Mouse (Mus musculus) MEL (cell line): ENCODE measurements at regions not wholly inside any gene's neighbourhood (a gene's known extent, or its start where the extent isn't known, plus 50 kb on each side); places are given as distances from the start of the nearest gene placed in this dataset.

Experiments
- DNase-seq: peaks from one replicate; pipeline ENCODE4 v3.0.0; 2011; ENCODE audit warnings: low read depth, low spot score
- H3K27ac ChIP-seq: 2 replicates; pipeline ENCODE4 v1.5.1; 2012; ENCODE audit warnings: low read depth, mild to moderate bottlenecking, control low read depth, low read length, moderate library complexity; ENCODE audit not compliant: control insufficient read depth
- H3K27me3 ChIP-seq, 2 experiments: fragments of 150-350 bp in 1 of 2; sonication (generic) in 1 of 2; 2 replicates each; pipeline ENCODE4 v1.6.1; 2012; ENCODE audit warnings: low read length in 2 of 2, mild to moderate bottlenecking in 2 of 2, improper control_type of control experiment in 1 of 2, moderate library complexity in 1 of 2; ENCODE audit not compliant: insufficient read depth in 2 of 2, control insufficient read depth in 1 of 2
- H3K36me3 ChIP-seq, 2 experiments: 2 replicates each; pipeline ENCODE4 v1.6.1; 2012 to 2014; ENCODE audit warnings: low read length in 2 of 2, improper control_type of control experiment in 1 of 2, inconsistent platforms in 1 of 2, mild to moderate bottlenecking in 1 of 2; ENCODE audit not compliant: insufficient read depth in 2 of 2, control insufficient read depth in 1 of 2
- H3K4me1 ChIP-seq, 2 experiments: fragments of 150-350 bp in 1 of 2; sonication (generic) in 1 of 2; 2 replicates each; pipeline ENCODE4 v1.6.1; 2012; ENCODE audit warnings: low read length in 2 of 2, improper control_type of control experiment in 1 of 2, mild to moderate bottlenecking in 1 of 2; ENCODE audit not compliant: insufficient read depth in 2 of 2, control insufficient read depth in 1 of 2
- H3K4me3 ChIP-seq, 2 experiments: fragments of 150-350 bp in 1 of 2; sonication (generic) in 1 of 2; 2 replicates each; pipeline ENCODE4 v1.5.1; 2012; ENCODE audit warnings: low read depth in 2 of 2, low read length in 2 of 2, mild to moderate bottlenecking in 2 of 2, moderate library complexity in 2 of 2, control low read depth in 1 of 2, improper control_type of control experiment in 1 of 2; ENCODE audit not compliant: control insufficient read depth in 1 of 2, insufficient read depth in 1 of 2
- H3K79me2 ChIP-seq: 2 replicates; pipeline ENCODE4 v1.6.1; 2012; ENCODE audit warnings: mild to moderate bottlenecking, low read length, moderate library complexity; ENCODE audit not compliant: control insufficient read depth, poor library complexity, insufficient read depth
- H3K9ac ChIP-seq: 2 replicates; pipeline ENCODE4 v1.6.1; 2012; ENCODE audit warnings: low read depth, mild to moderate bottlenecking, control low read depth, low read length, moderate library complexity; ENCODE audit not compliant: control insufficient read depth, poor library complexity, severe bottlenecking
- H3K9me3 ChIP-seq: fragments of 150-350 bp; sonication (generic); replicated peaks from 2 replicates; pipeline ENCODE4 v1.6.1; 2012; ENCODE audit warnings: mild to moderate bottlenecking, low read length, improper control_type of control experiment, moderate library complexity; ENCODE audit not compliant: insufficient read depth
- E2F4 ChIP-seq: IDR thresholded peaks from 2 replicates; pipeline ENCODE4 v1.6.1; 2011; ENCODE audit warnings: low read depth, low read length, improper control_type of control experiment, borderline replicate concordance
- ELF1 ChIP-seq: IDR thresholded peaks from 2 replicates; pipeline ENCODE4 v1.6.1; 2014; ENCODE audit warnings: low read depth, mild to moderate bottlenecking, inconsistent platforms, low read length, improper control_type of control experiment, moderate library complexity
- ETS1 ChIP-seq: IDR thresholded peaks from 2 replicates; pipeline ENCODE4 v1.6.1; 2012; ENCODE audit warnings: low read depth, mild to moderate bottlenecking, inconsistent platforms, low read length, improper control_type of control experiment, moderate library complexity
- GABPA ChIP-seq: IDR thresholded peaks from 2 replicates; pipeline ENCODE4 v1.6.1; 2012; ENCODE audit warnings: low read depth, mild to moderate bottlenecking, inconsistent platforms, low read length, improper control_type of control experiment, moderate library complexity
- JUND ChIP-seq: IDR thresholded peaks from 2 replicates; pipeline ENCODE4 v1.6.1; 2011; ENCODE audit warnings: low read depth, mild to moderate bottlenecking, improper control_type of control experiment, low read length
- KAT2A ChIP-seq: conservative IDR thresholded peaks from 2 replicates; pipeline ENCODE4 v1.6.1; 2012; ENCODE audit warnings: low read depth, low read length, improper control_type of control experiment, inconsistent platforms
- MAFK ChIP-seq: IDR thresholded peaks from 2 replicates; pipeline ENCODE4 v1.6.1; 2011; ENCODE audit warnings: low read depth, mild to moderate bottlenecking, low read length, improper control_type of control experiment, borderline replicate concordance
- MAX ChIP-seq: IDR thresholded peaks from 2 replicates; pipeline ENCODE4 v1.6.1; 2011; ENCODE audit warnings: low read length, improper control_type of control experiment
- MXI1 ChIP-seq: IDR thresholded peaks from 2 replicates; pipeline ENCODE4 v1.6.1; 2011; ENCODE audit warnings: mild to moderate bottlenecking, low read depth, low read length, improper control_type of control experiment
- POLR2AphosphoS2 ChIP-seq: IDR thresholded peaks from 2 replicates; pipeline ENCODE4 v1.6.1; 2011; ENCODE audit warnings: low read length, improper control_type of control experiment
- POLR2AphosphoS5 ChIP-seq: IDR thresholded peaks from 2 replicates; pipeline ENCODE4 v1.6.1; 2012; ENCODE audit warnings: low read depth, borderline replicate concordance, mild to moderate bottlenecking, inconsistent platforms, low read length, moderate library complexity, mixed read lengths
- SMC3 ChIP-seq: IDR thresholded peaks from 2 replicates; pipeline ENCODE4 v1.6.1; 2011; ENCODE audit warnings: low read depth, low read length, improper control_type of control experiment
- USF1 ChIP-seq: IDR thresholded peaks from 2 replicates; pipeline ENCODE4 v1.6.1; 2014; ENCODE audit warnings: low read depth, mild to moderate bottlenecking, inconsistent platforms, low read length, improper control_type of control experiment, moderate library complexity
- ZKSCAN1 ChIP-seq: IDR thresholded peaks from 2 replicates; pipeline ENCODE4 v1.6.1; 2012; ENCODE audit warnings: low read depth, mild to moderate bottlenecking, inconsistent platforms, low read length, improper control_type of control experiment, moderate library complexity

DNA sequence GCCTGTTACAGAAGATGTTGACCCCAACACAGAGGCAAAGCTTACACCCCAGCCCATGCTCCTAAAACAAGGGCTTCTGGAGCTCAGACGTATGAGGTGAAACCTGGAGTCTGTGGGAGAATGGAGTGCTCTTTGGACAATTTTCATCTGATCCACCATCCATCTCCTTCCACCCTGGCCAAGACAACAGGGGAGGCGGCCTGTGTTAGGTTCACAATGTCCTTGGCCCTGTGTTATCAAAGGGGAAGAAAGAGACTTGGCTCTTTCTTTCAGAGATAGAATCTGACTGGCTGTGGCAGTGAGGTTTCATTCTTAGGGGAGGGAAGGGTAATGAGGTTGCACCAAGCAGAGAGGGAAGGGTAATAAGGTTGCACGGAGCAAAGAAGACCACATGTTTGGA, 88.4 kb upstream of the Hes1 start (continued):
- no peak for TF ChIP-seq ETS1
- TF ChIP-seq MAFK: no peak
- no peak for TF ChIP-seq GABPA

DNA sequence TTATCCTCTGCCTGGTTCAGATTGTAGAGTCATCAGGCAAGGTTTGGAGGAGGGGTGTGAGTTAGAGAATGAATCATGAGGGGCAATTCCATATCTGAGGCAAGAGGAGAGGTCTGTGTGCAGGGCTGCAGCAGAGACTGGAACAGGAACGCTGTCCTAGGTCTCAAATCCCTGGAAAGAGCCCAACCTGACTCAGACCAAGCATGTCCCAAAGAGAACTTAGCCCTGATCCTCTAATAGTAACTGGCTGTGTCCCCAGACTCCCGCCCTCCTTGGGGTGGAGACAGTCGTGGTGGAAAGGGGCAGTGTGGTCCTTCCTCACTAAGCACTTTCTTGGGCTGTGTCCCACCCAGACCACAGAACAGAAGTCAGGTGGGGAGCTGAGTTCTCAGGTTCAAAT, 87.2 kb upstream of the Hes1 start:
- Histone ChIP-seq H3K27ac (no peak overlapping the region), H3K9me3 (no peaks in the 10 kb centered on the region), H3K36me3 (no peaks in the 10 kb centered on the region), H3K27me3 (peaks cover 4 to 17% of the 10 kb centered on the region in 2 experiments), H3K79me2 (no peaks in the 10 kb centered on the region), H3K4me1 (no peaks in the 10 kb centered on the region; a peak in 1 of 4 replicates), H3K9ac (no peak overlapping the region), H3K4me3 (no peak overlapping the region)
- DNase-seq: no peak
- TF ChIP-seq ZKSCAN1 (no peak), KAT2A (no peak)

DNA sequence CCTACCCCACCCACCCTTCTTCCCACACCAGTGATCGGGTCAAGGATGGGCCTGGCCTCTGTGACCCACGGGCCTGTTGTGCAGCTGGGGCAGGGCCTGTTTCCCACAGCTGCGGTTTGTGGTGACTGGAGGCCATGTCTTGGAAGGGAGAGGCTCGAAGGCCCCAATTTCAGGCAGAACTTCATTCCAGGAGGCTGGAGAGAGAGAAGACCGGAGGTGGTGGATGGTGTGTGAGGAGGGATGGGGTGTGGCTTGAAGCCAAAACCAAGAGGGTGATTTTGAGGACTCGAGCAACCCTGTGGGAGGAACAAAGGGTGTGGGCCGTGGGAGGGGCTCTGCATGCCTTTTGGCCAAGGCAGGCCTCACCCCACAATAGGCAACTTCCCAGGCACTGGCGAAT, 86.5 kb upstream of the Hes1 start:
- no peaks in the 10 kb centered on the region; a peak in 1 of 4 replicates for H3K4me1 ChIP-seq
- H3K36me3 ChIP-seq: no peaks in the 10 kb centered on the region
- peaks cover 4 to 14% of the 10 kb centered on the region in 2 experiments for H3K27me3 ChIP-seq
- H3K9ac ChIP-seq: no peak overlapping the region
- no peak overlapping the region for H3K4me3 ChIP-seq
- TF ChIP-seq SMC3 (no peak), JUND (no peak), MAX (no peak), POLR2AphosphoS5 (no peak), E2F4 (no peak)
- no peaks in the 10 kb centered on the region for H3K79me2 ChIP-seq
- H3K9me3 ChIP-seq: no peaks in the 10 kb centered on the region
- no peak for DNase-seq
- H3K27ac ChIP-seq: no peak overlapping the region

DNA sequence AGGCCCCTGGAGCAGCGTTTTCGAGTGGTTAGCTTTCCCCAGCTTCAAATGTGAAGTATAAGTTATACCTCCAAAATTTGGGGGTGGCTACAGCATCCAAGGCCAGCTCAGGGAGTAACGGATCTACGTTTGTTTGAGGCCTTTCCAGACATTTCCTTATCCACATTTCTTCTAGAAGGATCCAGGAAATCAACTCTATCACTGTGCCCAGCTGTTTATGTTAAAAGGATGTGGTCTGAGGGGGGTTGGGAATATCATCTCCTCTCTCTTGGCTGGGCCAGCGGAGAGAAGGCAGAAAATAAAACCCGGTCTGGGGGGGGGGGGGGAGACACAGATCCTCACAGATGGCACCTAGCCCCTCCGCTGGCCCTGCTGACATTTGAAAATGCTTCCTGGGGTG, 85.1 kb upstream of the Hes1 start:
- no peak overlapping the region for H3K27ac ChIP-seq
- no peaks in the 10 kb centered on the region for H3K9me3 ChIP-seq
- H3K36me3 ChIP-seq: no peaks in the 10 kb centered on the region
- H3K79me2 ChIP-seq: no peaks in the 10 kb centered on the region
- H3K27me3 ChIP-seq: peaks cover 5 to 12% of the 10 kb centered on the region in 2 experiments
- H3K9ac ChIP-seq: no peak overlapping the region
- DNase-seq: no peak
- no peaks in the 10 kb centered on the region; a peak in 1 of 4 replicates for H3K4me1 ChIP-seq
- no peak overlapping the region for H3K4me3 ChIP-seq
- TF ChIP-seq ELF1 (no peak), POLR2AphosphoS2 (no peak), E2F4 (no peak), MXI1 (no peak), USF1 (no peak), KAT2A (no peak)
